Mouse (Mus musculus) A20 (cell line): ENCODE data around the gene Gbx1.
A peak's percentile ranks its signal among the peaks of the same experiment; 100 is the strongest.
"Not testable (repeated sequence)": the region's sequence is repeated elsewhere in the genome, so short reads cannot be mapped to it uniquely, and the experiment has no call there.

Source experiments
- DNase-seq: peaks from one replicate; pipeline ENCODE4 v3.0.0-alpha.2; 2011; ENCODE audit warnings: low read depth, low spot score

Gene Gbx1

GRCm38 (mm10) chr5:24526889-24527230, at the start of gene Gbx1:
TSS of gene Gbx1 (minus strand) at chr5:24527202.
- no peak for DNase-seq

GRCm38 (mm10) chr5:24576801-24577182, 49.8 kb upstream of the Gbx1 start:
- DNase-seq: no peak

GRCm38 (mm10) chr5:24575948-24576347, 48.9 kb upstream of the Gbx1 start:
- peak; percentile 11 for DNase-seq

- no peak for DNase-seq
These were observed 29.7 kb upstream of the Gbx1 start, which contains the start of gene 4931409K22Rik for GRCm38 (mm10) chr5:24556709-24557108. TSS of gene 4931409K22Rik (minus strand) at chr5:24556809.

- not testable (repeated sequence) for DNase-seq
These were observed 28.3 kb upstream of the Gbx1 start for GRCm38 (mm10) chr5:24555335-24555734.

- no peak for DNase-seq
These were observed 26.7 kb upstream of the Gbx1 start for GRCm38 (mm10) chr5:24553621-24554244.

GRCm38 (mm10) chr5:24551317-24551688, 24.3 kb upstream of the Gbx1 start:
- DNase-seq: no peak

GRCm38 (mm10) chr5:24550598-24551316, 23.8 kb upstream of the Gbx1 start:
- no peak for DNase-seq

- DNase-seq: peak; percentile 41
These were observed 15.6 kb upstream of the Gbx1 start for GRCm38 (mm10) chr5:24542643-24543042.

GRCm38 (mm10) chr5:24541144-24541569, 14.2 kb upstream of the Gbx1 start:
- DNase-seq: no peak

- DNase-seq: no peak
These were observed 13.6 kb upstream of the Gbx1 start, which contains the start of gene Asb10 for GRCm38 (mm10) chr5:24540387-24541143. TSS of gene Asb10 (minus strand) at chr5:24540978.

GRCm38 (mm10) chr5:24539571-24540296, 12.7 kb upstream of the Gbx1 start:
- DNase-seq: no peak

GRCm38 (mm10) chr5:24537618-24538017, 10.6 kb upstream of the Gbx1 start:
- no peak for DNase-seq

- DNase-seq: no peak
These were observed 9.5 kb upstream of the Gbx1 start for GRCm38 (mm10) chr5:24536511-24536910.

- no peak for DNase-seq
These were observed 8.7 kb upstream of the Gbx1 start for GRCm38 (mm10) chr5:24535731-24536130.

- peak; percentile 18 for DNase-seq
These were observed 7.3 kb upstream of the Gbx1 start for GRCm38 (mm10) chr5:24534292-24534691.

- no peak for DNase-seq
These were observed 6.4 kb upstream of the Gbx1 start for GRCm38 (mm10) chr5:24533391-24533790.

- DNase-seq: peak; percentile 82
These were observed 3.2 kb upstream of the Gbx1 start for GRCm38 (mm10) chr5:24530042-24530689.

- no peak for DNase-seq
These were observed 778 bp upstream of the Gbx1 start for GRCm38 (mm10) chr5:24527780-24528179.

GRCm38 (mm10) chr5:24526190-24526888, 663 bp downstream of the Gbx1 start:
- DNase-seq: no peak
